Comparison of ENCODE assay signal across 8 mouse cellular contexts in genomic region chr11:96789990-96790389, GRCm38 (mm10). TPM values are rescaled to one million over a fixed set of nuclear protein-coding genes. Genes with fewer than 3 reads are reported as not detected.
A peak's percentile ranks its signal among the peaks of the same experiment; 100 is the strongest.
DNase-seq lines count a peak whose midpoint lies in the region; ATAC-seq and TF ChIP-seq lines count a peak whose summit lies in the region.

No protein-coding gene starts in this region.

- H3K9me3 ChIP-seq in lung, embryonic 16.5 days (ENCODE audit: control insufficient read depth, low read length), result no peaks in the 10 kb centered on the region
- no peaks in the 10 kb centered on the region for H3K9me3 ChIP-seq in embryonic facial prominence, embryonic 11.5 days (replicated peaks; ENCODE audit: control insufficient read depth, low read length)
- H3K9me3 ChIP-seq in intestine, postnatal 0 days (ENCODE audit: control insufficient read depth), result no peaks in the 10 kb centered on the region
- H3K9me3 ChIP-seq in neural tube, embryonic 15.5 days (replicated peaks), result no peaks in the 10 kb centered on the region

- H3K4me3 ChIP-seq in lung, embryonic 16.5 days (ENCODE audit: low read length), result peak overlapping the region; percentile 90
- peak overlapping the region; percentile 95 for H3K4me3 ChIP-seq in embryonic facial prominence, embryonic 11.5 days (ENCODE audit: low read depth, low read length)
- peak overlapping the region; percentile 93 for H3K4me3 ChIP-seq in intestine, postnatal 0 days (ENCODE audit: low read depth, low read length)
- peak overlapping the region; percentile 99 for H3K4me3 ChIP-seq in neural tube, embryonic 15.5 days (replicated peaks)

- DNase-seq in lung, postnatal 36 days, result no peak
- DNase-seq in embryonic facial prominence, embryonic 11.5 days (ENCODE audit: low spot score), result peak; percentile 43
- DNase-seq in gastrocnemius, postnatal 10 days, result no peak
- DNase-seq in left cerebral cortex, adult 8-10 months (ENCODE audit: low spot score in 2 of 2), result no peak

- no peaks in the 10 kb centered on the region for H3K36me3 ChIP-seq in lung, embryonic 16.5 days (ENCODE audit: control insufficient read depth, insufficient read depth, low read length)
- peaks cover 2% of the 10 kb centered on the region; the same call in 1 of the 2 replicates for H3K36me3 ChIP-seq in embryonic facial prominence, embryonic 11.5 days (replicated peaks; ENCODE audit: control insufficient read depth, insufficient read depth, low read depth, low read length)
- H3K36me3 ChIP-seq in intestine, postnatal 0 days (ENCODE audit: control insufficient read depth, insufficient read depth), result no peaks in the 10 kb centered on the region; the same call in 1 of the 2 replicates
- H3K36me3 ChIP-seq in neural tube, embryonic 15.5 days, result no peaks in the 10 kb centered on the region

- peak overlapping the region; percentile 95 for H3K9ac ChIP-seq in lung, embryonic 16.5 days (ENCODE audit: low read length)
- H3K9ac ChIP-seq in embryonic facial prominence, embryonic 11.5 days (replicated peaks; ENCODE audit: low read length), result peak overlapping the region; percentile 98
- H3K9ac ChIP-seq in intestine, postnatal 0 days (ENCODE audit: low read depth, low read length), result peak overlapping the region; percentile 81
- peak overlapping the region; percentile 84 for H3K9ac ChIP-seq in neural tube, embryonic 15.5 days (replicated peaks)

- 9% methylated on average over 5 of the region's 5 CpGs for WGBS in lung, embryonic 16.5 days
- 12% methylated on average over 5 of the region's 5 CpGs for WGBS in embryonic facial prominence, embryonic 11.5 days
- 6% methylated on average over 5 of the region's 5 CpGs for WGBS in intestine, postnatal 0 days
- 8% methylated on average over 5 of the region's 5 CpGs for WGBS in neural tube, embryonic 15.5 days

- peak; percentile 48 for TF ChIP-seq CTCF in intestine, postnatal 0 days (IDR thresholded peaks at IDR 0.05; ENCODE audit: low read depth)

- peaks cover 14% of the 10 kb centered on the region for H3K4me1 ChIP-seq in lung, embryonic 16.5 days (replicated peaks; ENCODE audit: control insufficient read depth, insufficient read depth, low read length)
- no peaks in the 10 kb centered on the region; the same call in 1 of the 2 replicates for H3K4me1 ChIP-seq in embryonic facial prominence, embryonic 11.5 days (ENCODE audit: control insufficient read depth, insufficient read depth, low read length)
- 0 out of 2 replicates have a peak, but pooled peaks cover 2% of the 10 kb centered on the region for H3K4me1 ChIP-seq in intestine, postnatal 0 days (replicated peaks; ENCODE audit: control insufficient read depth, insufficient read depth, low read length)
- H3K4me1 ChIP-seq in neural tube, embryonic 15.5 days, result peaks cover 47% of the 10 kb centered on the region

- peak overlapping the region; percentile 99 for H3K27ac ChIP-seq in lung, embryonic 16.5 days (ENCODE audit: low read length)
- H3K27ac ChIP-seq in embryonic facial prominence, embryonic 11.5 days (replicated peaks; ENCODE audit: low read depth, low read length), result no peak overlapping the region; the same call in 1 of the 2 replicates
- H3K27ac ChIP-seq in intestine, postnatal 0 days (ENCODE audit: low read depth, low read length), result no peak overlapping the region
- no peak overlapping the region for H3K27ac ChIP-seq in neural tube, embryonic 15.5 days (replicated peaks)

- H3K4me2 ChIP-seq in lung, embryonic 16.5 days (ENCODE audit: low read depth, low read length), result peak overlapping the region; percentile 88
- H3K4me2 ChIP-seq in embryonic facial prominence, embryonic 11.5 days (ENCODE audit: low read depth, low read length), result peak overlapping the region; percentile 68
- H3K4me2 ChIP-seq in intestine, postnatal 0 days (replicated peaks; ENCODE audit: low read depth), result peak overlapping the region; percentile 75
- peak overlapping the region; percentile 81 for H3K4me2 ChIP-seq in neural tube, embryonic 15.5 days

- H3K27me3 ChIP-seq in lung, embryonic 16.5 days (ENCODE audit: control insufficient read depth, insufficient read depth, low read depth, low read length), result no peaks in the 10 kb centered on the region
- no peaks in the 10 kb centered on the region for H3K27me3 ChIP-seq in embryonic facial prominence, embryonic 11.5 days (ENCODE audit: control insufficient read depth, insufficient read depth, low read length)
- H3K27me3 ChIP-seq in intestine, postnatal 0 days (replicated peaks; ENCODE audit: control insufficient read depth, insufficient read depth, low read length), result no peaks in the 10 kb centered on the region
- H3K27me3 ChIP-seq in neural tube, embryonic 15.5 days (replicated peaks), result no peaks in the 10 kb centered on the region

- ATAC-seq in lung, embryonic 16.5 days (ENCODE audit: low read depth), result no peak
- ATAC-seq in embryonic facial prominence, embryonic 11.5 days (replicated peaks; ENCODE audit: insufficient number of reproducible peaks, low FRiP score, low TSS enrichment, low read depth), result no peak
- ATAC-seq in intestine, postnatal 0 days, result no peak
- ATAC-seq in neural tube, embryonic 15.5 days (ENCODE audit: low FRiP score), result no peak
- ATAC-seq in activated CD4-positive, CD25-positive, alpha-beta regulatory T cell, adult 4 months, result no peak

RNA-seq across cellular contexts. Expression of gene Cbx1, which starts 1.1 kb away (rescaled TPM):
- polyA plus RNA-seq in lung, embryonic 16.5 days (2015; fragmentation: Nextera tagmentation; extraction: Ambion mirVana), result 100 and 102 TPM in 2 replicates
- polyA plus RNA-seq in embryonic facial prominence, embryonic 11.5 days (2014; fragmentation: Nextera tagmentation; extraction: Ambion mirVana), result 160 and 179 TPM in 2 replicates
- 39.3 and 41.6 TPM in 2 replicates for polyA plus RNA-seq in intestine, postnatal 0 days (2015; fragmentation: Nextera tagmentation; extraction: Ambion mirVana)
- polyA plus RNA-seq in neural tube, embryonic 15.5 days (2015; fragmentation: Nextera tagmentation; extraction: Ambion mirVana), result 60.9 and 69.5 TPM in 2 replicates
- 10 to 100 TPM; 56.8 to 60.2 TPM for polyA plus RNA-seq in activated CD4-positive, CD25-positive, alpha-beta regulatory T cell, adult 4 months (2017; shearing (Covaris generic))
- 10 to 100 TPM; 45.4 to 58.1 TPM for total RNA-seq in gastrocnemius, postnatal 10 days (2021)
- total RNA-seq in left cerebral cortex, adult 8-10 months (2022), result 10 to 100 TPM; 36.5 to 43.3 (median 38.9) TPM

RNA-seq across cellular contexts. Expression of gene Snx11, which starts 12.6 kb away (rescaled TPM):
- polyA plus RNA-seq in lung, embryonic 16.5 days (2015; fragmentation: Nextera tagmentation; extraction: Ambion mirVana), result 15.4 and 16.6 TPM in 2 replicates
- polyA plus RNA-seq in embryonic facial prominence, embryonic 11.5 days (2014; fragmentation: Nextera tagmentation; extraction: Ambion mirVana), result 9.8 and 10.4 TPM in 2 replicates
- 12.0 and 15.0 TPM in 2 replicates for polyA plus RNA-seq in intestine, postnatal 0 days (2015; fragmentation: Nextera tagmentation; extraction: Ambion mirVana)
- 70.4 and 81.7 TPM in 2 replicates for polyA plus RNA-seq in neural tube, embryonic 15.5 days (2015; fragmentation: Nextera tagmentation; extraction: Ambion mirVana)
- 10 to 100 TPM; 15.4 to 21.8 TPM for polyA plus RNA-seq in activated CD4-positive, CD25-positive, alpha-beta regulatory T cell, adult 4 months (2017; shearing (Covaris generic))
- 10 to 100 TPM; 10.5 to 11.6 TPM for total RNA-seq in gastrocnemius, postnatal 10 days (2021)
- 10 to 100 TPM; 38.4 to 49.2 (median 44.4) TPM for total RNA-seq in left cerebral cortex, adult 8-10 months (2022)

RNA-seq across cellular contexts. Expression of gene Nfe2l1, which starts 39.8 kb away (rescaled TPM):
- 68.2 and 68.8 TPM in 2 replicates for polyA plus RNA-seq in lung, embryonic 16.5 days (2015; fragmentation: Nextera tagmentation; extraction: Ambion mirVana)
- 30.3 and 32.5 TPM in 2 replicates for polyA plus RNA-seq in embryonic facial prominence, embryonic 11.5 days (2014; fragmentation: Nextera tagmentation; extraction: Ambion mirVana)
- 31.6 and 35.0 TPM in 2 replicates for polyA plus RNA-seq in intestine, postnatal 0 days (2015; fragmentation: Nextera tagmentation; extraction: Ambion mirVana)
- polyA plus RNA-seq in neural tube, embryonic 15.5 days (2015; fragmentation: Nextera tagmentation; extraction: Ambion mirVana), result 71.8 and 78.2 TPM in 2 replicates
- 10 to 100 TPM; 19.7 to 22.1 TPM for polyA plus RNA-seq in activated CD4-positive, CD25-positive, alpha-beta regulatory T cell, adult 4 months (2017; shearing (Covaris generic))
- 100 to 1,000 TPM; 194 to 201 TPM for total RNA-seq in gastrocnemius, postnatal 10 days (2021)
- 100 to 1,000 TPM; 301 to 348 (median 321) TPM for total RNA-seq in left cerebral cortex, adult 8-10 months (2022)

RNA-seq across cellular contexts. Expression of gene Copz2, which starts 59.7 kb away (rescaled TPM):
- 131 and 135 TPM in 2 replicates for polyA plus RNA-seq in lung, embryonic 16.5 days (2015; fragmentation: Nextera tagmentation; extraction: Ambion mirVana)
- 61.1 and 61.2 TPM in 2 replicates for polyA plus RNA-seq in embryonic facial prominence, embryonic 11.5 days (2014; fragmentation: Nextera tagmentation; extraction: Ambion mirVana)
- polyA plus RNA-seq in intestine, postnatal 0 days (2015; fragmentation: Nextera tagmentation; extraction: Ambion mirVana), result 46.8 and 47.6 TPM in 2 replicates
- polyA plus RNA-seq in neural tube, embryonic 15.5 days (2015; fragmentation: Nextera tagmentation; extraction: Ambion mirVana), result 29.2 and 42.0 TPM in 2 replicates
- not detected for polyA plus RNA-seq in activated CD4-positive, CD25-positive, alpha-beta regulatory T cell, adult 4 months (2017; shearing (Covaris generic))
- 10 to 100 TPM; 47.2 to 55.1 TPM for total RNA-seq in gastrocnemius, postnatal 10 days (2021)
- total RNA-seq in left cerebral cortex, adult 8-10 months (2022), result 10 to 100 TPM in 1 of 4 experiments, 1 to 10 TPM in 3; 6.4 to 10.7 (median 6.8) TPM
